Mouse (Mus musculus): Measurements from ENCODE around the gene Gen1.
A peak's percentile ranks its signal among the peaks of the same experiment; 100 is the strongest.

Gene Gen1

GRCm38 (mm10) chr12:11265382-11266281 lies at the start of gene Gen1, which contains the start of gene Smc6:
Gene Gen1 (minus strand): TSS chr12:11265801.
Gene Smc6 (plus strand): TSS chr12:11265886.
- peak; percentile 88 for DNase-seq (ENCODE audit: low spot score)

- DNase-seq (ENCODE audit: low spot score), result no peak
Observed at GRCm38 (mm10) chr12:11313840-11314239, 48.2 kb upstream of the Gen1 start.

GRCm38 (mm10) chr12:11311106-11311505 lies 45.5 kb upstream of the Gen1 start:
- no peak for DNase-seq (ENCODE audit: low spot score)

GRCm38 (mm10) chr12:11306753-11307645 lies 41.4 kb upstream of the Gen1 start:
- DNase-seq (ENCODE audit: low spot score), result no peak

DNA sequence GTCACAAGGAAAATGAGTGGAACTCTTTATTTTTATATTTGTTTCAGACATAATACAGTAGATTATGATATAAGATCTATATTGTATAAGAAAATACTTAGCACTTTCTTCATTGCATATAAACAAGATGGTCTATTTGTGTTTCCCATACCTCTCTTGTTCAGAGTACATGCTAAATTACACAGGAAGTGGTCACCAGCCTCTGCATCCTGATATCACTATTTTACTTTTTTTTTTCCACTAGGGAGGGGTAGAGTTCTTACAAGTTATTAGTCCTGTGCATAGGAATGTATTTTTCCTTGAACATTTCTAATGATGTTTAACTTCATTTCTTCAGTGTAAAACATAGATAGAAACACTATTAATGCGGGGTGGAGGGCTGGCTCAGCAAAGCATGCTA lies 35.3 kb upstream of the Gen1 start:
- no peak for DNase-seq (ENCODE audit: low spot score)

DNA sequence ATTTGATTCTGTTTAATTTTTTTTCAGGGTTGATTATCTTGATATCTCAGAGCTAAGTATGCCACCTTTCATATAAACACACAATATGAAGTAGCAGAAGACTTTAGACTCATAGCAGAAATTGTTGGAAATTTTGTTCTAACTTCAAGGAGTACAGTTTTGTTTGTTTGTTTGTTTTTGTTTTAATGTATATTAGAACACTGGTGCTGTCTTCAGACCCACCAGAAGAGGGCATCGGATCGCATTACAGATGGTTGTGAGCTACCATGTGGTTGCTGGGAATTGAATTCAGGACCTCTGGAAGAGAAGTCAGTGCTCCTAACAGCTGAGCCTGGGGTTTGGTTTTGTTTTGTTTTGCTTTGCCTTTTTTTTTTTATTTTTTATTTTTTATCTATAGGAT lies 20.8 kb upstream of the Gen1 start:
- DNase-seq (ENCODE audit: low spot score), result no peak

GRCm38 (mm10) chr12:11281584-11281983 lies 16.0 kb upstream of the Gen1 start:
- no peak for DNase-seq (ENCODE audit: low spot score)

DNA sequence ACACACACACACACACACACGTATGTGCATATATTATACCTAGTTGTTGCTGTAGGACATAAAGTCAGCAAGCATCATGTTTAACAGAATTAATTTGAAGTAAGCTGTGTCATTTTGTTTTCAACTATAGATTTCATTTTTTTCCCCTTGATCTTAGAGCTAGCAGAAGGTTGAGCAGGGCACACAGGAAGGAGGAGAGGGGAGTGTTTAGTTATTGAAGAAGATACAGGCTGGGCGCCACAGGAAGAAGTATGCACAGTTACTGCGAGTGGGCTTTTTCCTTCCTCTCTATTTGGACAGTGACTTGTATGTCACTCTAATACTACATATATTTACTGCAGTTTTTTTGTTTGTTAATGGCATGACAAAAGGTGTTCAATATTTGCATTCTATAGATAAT lies 14.3 kb upstream of the Gen1 start:
- DNase-seq (ENCODE audit: low spot score), result peak; percentile 19

DNA sequence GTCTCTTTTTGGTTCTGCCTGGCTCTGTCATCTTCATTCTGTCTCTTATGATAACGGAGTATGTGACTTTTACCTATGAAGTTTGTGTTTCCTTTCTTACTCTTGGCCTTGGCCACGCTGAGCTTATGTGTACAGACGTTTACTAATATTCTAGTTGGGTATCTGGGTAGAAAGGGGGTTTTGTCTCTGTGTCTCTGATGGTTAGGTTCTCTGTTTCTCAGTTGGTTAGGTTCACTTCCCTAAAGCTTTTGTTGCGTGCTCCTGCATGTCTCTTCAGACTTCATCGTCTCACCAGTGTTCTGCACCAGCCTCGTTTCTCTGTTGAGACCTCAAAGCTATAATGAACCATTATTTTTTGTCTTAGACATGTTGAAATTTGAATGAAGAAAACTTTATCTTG lies 11.6 kb upstream of the Gen1 start:
- no peak for DNase-seq (ENCODE audit: low spot score)

DNA sequence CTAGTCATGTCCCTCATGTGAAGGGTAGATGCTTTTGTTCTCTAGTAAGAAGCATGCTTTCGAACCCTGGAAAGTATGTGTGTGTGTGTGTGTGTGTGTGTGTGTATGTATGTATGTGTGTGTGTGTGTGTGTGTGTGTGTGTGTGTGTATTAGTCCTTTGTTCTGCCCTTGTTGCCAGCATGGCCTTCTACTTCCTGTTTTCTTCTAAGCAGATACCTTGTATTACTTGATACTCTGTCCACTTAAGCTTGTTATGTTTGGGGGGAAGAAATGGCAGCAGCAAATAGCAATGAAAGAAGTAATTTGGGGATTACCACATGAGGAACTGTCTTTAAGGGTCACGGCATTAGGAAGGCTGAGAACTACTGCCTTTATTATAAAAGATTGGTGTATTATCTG lies 11.0 kb upstream of the Gen1 start:
- DNase-seq (ENCODE audit: low spot score), result no peak

GRCm38 (mm10) chr12:11273185-11273584 lies 7.6 kb upstream of the Gen1 start:
- DNase-seq (ENCODE audit: low spot score), result no peak

GRCm38 (mm10) chr12:11272568-11272967 lies 7.0 kb upstream of the Gen1 start:
- no peak for DNase-seq (ENCODE audit: low spot score)

DNA sequence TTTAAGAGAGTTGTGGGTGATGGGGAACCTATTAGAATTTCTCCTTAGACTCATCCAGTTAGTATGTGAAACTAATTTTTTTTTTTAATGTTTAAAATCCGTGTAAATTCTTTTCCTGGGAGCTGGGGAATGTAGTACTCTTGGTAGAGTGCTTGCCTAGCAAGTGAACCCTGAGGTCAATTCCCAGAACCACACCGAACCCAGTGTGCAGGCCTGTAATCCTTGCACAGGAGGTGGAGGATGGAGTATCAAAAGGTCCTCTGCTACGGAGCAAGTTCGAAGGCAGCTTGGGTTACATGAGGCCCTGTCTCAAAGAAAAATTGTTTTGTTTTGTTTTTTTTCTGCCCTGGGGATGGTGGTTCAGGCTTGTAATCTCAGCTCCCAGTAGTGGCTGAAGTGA lies 1.4 kb upstream of the Gen1 start:
- DNase-seq (ENCODE audit: low spot score), result no peak

GRCm38 (mm10) chr12:11266282-11266985 lies 833 bp upstream of the Gen1 start:
- no peak for DNase-seq (ENCODE audit: low spot score)

DNA sequence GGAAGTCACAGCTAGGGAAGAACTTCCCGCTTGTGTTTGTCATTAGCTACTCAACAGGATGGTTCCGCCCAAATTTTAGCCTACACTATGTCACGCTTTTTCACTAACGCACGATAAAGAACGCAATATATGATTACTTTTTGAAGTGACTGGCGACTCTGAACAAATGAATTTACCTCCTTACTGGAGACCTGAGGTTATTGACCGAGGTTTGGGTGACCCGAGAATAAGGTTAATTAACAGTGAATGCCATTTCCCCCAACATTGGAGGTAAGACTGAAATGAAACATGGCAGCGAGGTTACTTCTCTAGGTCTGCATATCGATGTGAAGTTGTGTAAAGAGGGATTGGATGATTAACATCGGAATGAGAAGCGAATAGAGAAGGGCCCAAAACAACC lies 706 bp downstream of the Gen1 start:
- DNase-seq (ENCODE audit: low spot score), result no peak

DNA sequence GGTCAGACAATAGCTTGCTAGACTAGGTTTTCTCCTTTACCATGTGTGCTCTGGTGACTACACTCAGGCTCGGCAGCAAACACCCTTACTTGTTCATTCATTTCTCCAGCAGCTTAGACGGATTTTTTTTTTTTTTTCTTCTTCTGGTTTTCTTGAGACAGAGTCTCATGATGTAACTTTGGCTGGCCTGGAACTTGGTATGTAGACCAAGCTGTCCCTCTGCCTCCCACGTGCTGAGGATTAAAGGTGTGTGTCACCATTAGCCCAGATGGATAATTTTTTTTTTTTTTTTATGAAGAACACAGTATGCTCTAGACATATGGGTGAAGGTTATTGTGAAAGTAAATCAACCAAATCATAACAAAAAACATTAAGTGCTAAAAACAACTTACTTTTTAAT lies 15.3 kb downstream of the Gen1 start:
- no peak for DNase-seq (ENCODE audit: low spot score)

DNA sequence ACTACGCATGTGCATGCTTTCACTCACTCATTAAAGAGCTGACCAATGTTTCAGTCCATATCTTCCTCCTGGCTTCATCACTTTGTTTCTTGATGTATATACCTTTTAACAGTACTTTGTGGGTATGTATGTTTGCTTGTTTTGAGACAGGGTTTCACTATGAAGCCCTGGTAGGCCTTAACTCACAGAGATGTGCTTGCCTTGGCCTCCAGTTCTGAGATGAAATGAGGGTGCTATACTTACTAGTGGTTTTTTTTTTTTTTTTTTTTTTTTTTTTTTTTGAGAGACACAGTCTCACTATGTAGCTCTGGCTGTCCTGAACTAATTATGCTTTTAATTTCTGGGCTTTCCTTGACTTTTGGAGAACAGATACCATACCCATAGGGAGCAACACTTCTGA lies 18.1 kb downstream of the Gen1 start:
- DNase-seq (ENCODE audit: low spot score), result no peak

- DNase-seq (ENCODE audit: low spot score), result no peak
Observed at GRCm38 (mm10) chr12:11235996-11236395, 29.6 kb downstream of the Gen1 start.

DNA sequence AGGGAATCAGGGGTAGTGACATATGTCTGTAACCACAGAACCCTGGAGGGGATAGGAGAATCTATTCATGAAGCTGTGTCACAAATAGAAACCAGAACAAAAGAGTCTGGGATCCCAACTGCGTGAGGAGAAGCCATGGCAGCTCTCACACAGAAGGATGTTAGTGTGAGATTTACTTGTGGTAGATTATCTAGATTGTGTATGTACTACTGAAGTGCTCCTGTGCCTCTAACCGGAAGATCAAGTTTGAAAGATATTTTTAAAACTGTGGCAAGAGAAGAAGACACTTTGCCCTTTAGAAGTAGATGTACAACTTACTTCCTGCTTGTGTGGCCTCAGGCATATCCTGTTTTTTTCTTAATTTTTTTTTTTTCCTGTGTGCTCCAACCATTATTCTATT lies 35.3 kb downstream of the Gen1 start:
- DNase-seq (ENCODE audit: low spot score), result peak; percentile 47

DNA sequence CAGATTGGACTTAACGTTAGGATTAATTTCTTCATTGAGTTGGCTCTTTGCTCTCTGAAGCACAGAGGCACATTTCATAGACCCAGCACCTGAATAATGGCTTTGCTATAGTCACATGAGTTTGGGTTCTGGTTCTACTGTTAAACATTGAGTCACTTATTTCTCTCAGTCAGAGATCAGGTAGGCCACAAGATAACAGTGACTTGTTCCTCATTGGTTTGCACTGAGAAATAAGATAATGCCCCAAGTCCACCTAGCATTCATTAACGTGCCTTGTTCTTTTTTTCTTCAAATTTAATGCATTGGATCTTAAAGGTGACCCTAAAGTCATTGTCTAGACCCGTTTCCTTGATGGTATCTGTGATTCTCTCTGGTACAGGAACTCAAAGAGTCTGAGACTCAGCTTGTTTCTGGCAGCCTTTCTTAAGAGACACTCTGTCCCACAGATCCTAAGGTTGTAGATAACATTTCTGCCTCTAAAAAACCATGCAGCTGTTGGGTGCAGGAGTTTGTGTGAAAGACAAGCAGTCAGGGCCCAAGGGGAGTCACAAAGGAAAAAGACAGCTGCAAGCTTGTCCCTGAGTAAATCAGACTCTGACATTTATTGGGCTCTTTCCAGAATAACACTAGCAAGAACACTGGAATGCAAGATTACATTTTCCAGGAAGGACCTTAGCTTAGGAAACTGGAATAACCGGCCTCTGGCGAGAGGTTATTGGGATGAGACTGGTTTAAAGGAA lies 38.9 kb downstream of the Gen1 start:
- DNase-seq (ENCODE audit: low spot score), result no peak

GRCm38 (mm10) chr12:11226123-11226522 lies 39.5 kb downstream of the Gen1 start:
- DNase-seq (ENCODE audit: low spot score), result no peak

GRCm38 (mm10) chr12:11224722-11225121 lies 40.9 kb downstream of the Gen1 start:
- DNase-seq (ENCODE audit: low spot score), result no peak

All from T-cell, adult 2 months (primary cell).